Mouse (Mus musculus): ENCODE data around the gene Grin2b. TPM values are rescaled to one million over a fixed set of nuclear protein-coding genes. Genes with fewer than 3 reads are reported as not detected.

Gene Grin2b
- polyA plus RNA-seq, 1 experiment from 2014 or later = 6.1 TPM

- H3K9me3 ChIP-seq = no peaks in the 10 kb centered on the region
- ATAC-seq (ENCODE audit: insufficient number of reproducible peaks, insufficient read depth, low FRiP score, low TSS enrichment, low read depth) = no peak
- H3K9ac ChIP-seq = no peak overlapping the region
- WGBS = 43% methylated on average over 4 of the region's 4 CpGs
- no peaks in the 10 kb centered on the region for H3K36me3 ChIP-seq
- H3K4me1 ChIP-seq = no peaks in the 10 kb centered on the region
- no peak overlapping the region for H3K27ac ChIP-seq
- H3K27me3 ChIP-seq = no peaks in the 10 kb centered on the region
- no peak overlapping the region for H3K4me3 ChIP-seq
- H3K4me2 ChIP-seq = no peak overlapping the region
These were observed 498.9 kb downstream of the Grin2b start for GRCm38 (mm10) chr6:135674380-135674779.

GRCm38 (mm10) chr6:135672003-135672402, 501.3 kb downstream of the Grin2b start:
- ATAC-seq (ENCODE audit: insufficient number of reproducible peaks, insufficient read depth, low FRiP score, low TSS enrichment, low read depth) = no peak

More at GRCm38 (mm10) chr6:135672003-135672402, 501.3 kb downstream of the Grin2b start:
- H3K36me3 ChIP-seq = no peaks in the 10 kb centered on the region
- no peaks in the 10 kb centered on the region for H3K27me3 ChIP-seq
- H3K4me2 ChIP-seq = no peak overlapping the region
- H3K9me3 ChIP-seq = no peaks in the 10 kb centered on the region
- H3K4me1 ChIP-seq = no peaks in the 10 kb centered on the region
- no peak overlapping the region for H3K4me3 ChIP-seq
- no peak overlapping the region for H3K27ac ChIP-seq
- no peak overlapping the region for H3K9ac ChIP-seq

Small RNAs within 50 kb of the gene (microRNA-seq; reads per million reads assigned to microRNA genes)
- not detected for gene Gm22892

Other genes starting within 250 kb of the Grin2b start
- not detected in 2 replicates for gene Gm8994, start 154.0 kb upstream of the Grin2b start, polyA plus RNA-seq (2015; fragmentation: Nextera tagmentation; extraction: Ambion mirVana)
- gene E330021D16Rik, start 242.1 kb upstream of the Grin2b start, polyA plus RNA-seq (2015; fragmentation: Nextera tagmentation; extraction: Ambion mirVana) = not detected in 2 replicates

Measured in embryonic facial prominence, embryonic 13.5 days (tissue).